Mouse (Mus musculus) heart, embryonic 16.5 days (tissue): Measurements from ENCODE around the gene Sh3tc1. TPM values are rescaled to one million over a fixed set of nuclear protein-coding genes. Genes with fewer than 3 reads are reported as not detected.

Experiments used
- ATAC-seq: fragments of 200-750 bp; cut with Nextera tagmentation; replicated peaks from 2 replicates; pipeline ENCODE4 v1.8.0; 2017; ENCODE audit warnings: moderate number of reproducible peaks; ENCODE audit not compliant: insufficient read depth, low FRiP score; ENCODE audit errors: extremely low read depth
- H3K27ac ChIP-seq: fragments of 300-500 bp; sonication (generic); 2 replicates; pipeline ENCODE4 v1.5.1; 2014; ENCODE audit warnings: mild to moderate bottlenecking, low read length, control low read depth, moderate library complexity
- H3K27me3 ChIP-seq: fragments of 300-500 bp; sonication (generic); 2 replicates; pipeline ENCODE4 v1.6.1; 2014; ENCODE audit warnings: low read length, mixed read lengths; ENCODE audit not compliant: control insufficient read depth, insufficient read depth
- H3K36me3 ChIP-seq: fragments of 300-500 bp; sonication (generic); 2 replicates; pipeline ENCODE4 v1.6.1; 2014; ENCODE audit not compliant: control insufficient read depth, insufficient read depth
- H3K4me1 ChIP-seq: fragments of 300-500 bp; sonication (generic); 2 replicates; pipeline ENCODE4 v1.6.1; 2014; ENCODE audit warnings: low read length, mixed read lengths; ENCODE audit not compliant: control insufficient read depth, insufficient read depth
- H3K4me2 ChIP-seq: fragments of 300-500 bp; sonication (generic); 2 replicates; pipeline ENCODE4 v1.6.1; 2014; ENCODE audit warnings: low read depth, mild to moderate bottlenecking, control low read depth, low read length
- H3K4me3 ChIP-seq: fragments of 300-500 bp; sonication (generic); 2 replicates; pipeline ENCODE4 v1.5.1; 2014; ENCODE audit warnings: mild to moderate bottlenecking, control low read depth, low read length
- H3K9ac ChIP-seq: fragments of 300-500 bp; sonication (generic); 2 replicates; pipeline ENCODE4 v1.6.1; 2014; ENCODE audit warnings: low read length, control low read depth
- H3K9me3 ChIP-seq: fragments of 300-500 bp; sonication (generic); replicated peaks from 2 replicates; pipeline ENCODE4 v1.6.1; 2016; ENCODE audit warnings: low read length; ENCODE audit not compliant: control insufficient read depth
- WGBS: fragments of 180-500 bp; shearing (Covaris S2); extraction: QIAGEN DNeasy Blood & Tissue Kit; methylation state at CpG from one replicate; pipeline ENCODE4 v1.1.7; 2014; 5-methylcytosine and 5-hydroxymethylcytosine counted together
- polyA plus RNA-seq: library from polyadenylated mRNA; unstranded; fragments of >200 nt; fragmentation: Nextera tagmentation; extraction: Ambion mirVana; gene quantifications from 2 replicates; pipeline ENCODE4 v1.2.1, GENCODE M21; 2015

Gene Sh3tc1
- polyA plus RNA-seq, 1 experiment from 2014 or later: 8.3 TPM

DNA sequence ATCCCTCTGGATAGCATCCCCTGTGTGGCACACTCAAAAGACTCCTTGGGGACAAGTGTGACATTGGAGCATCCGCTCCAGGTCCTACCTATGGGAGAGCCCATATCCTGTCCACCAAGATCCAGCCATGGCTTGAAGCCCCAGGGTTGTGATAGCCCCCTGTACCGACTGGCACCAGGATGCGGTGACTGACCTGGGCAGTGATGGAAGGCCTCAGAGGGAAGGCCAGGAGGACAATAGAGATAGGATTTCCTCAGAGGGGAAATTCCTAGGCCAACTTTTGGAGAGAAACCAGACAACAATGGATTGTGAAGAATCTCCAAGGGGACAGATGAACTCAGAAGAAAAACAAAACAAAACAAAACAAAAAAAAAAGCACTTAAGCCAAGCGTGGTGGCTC, 8.8 kb downstream of the Sh3tc1 start:
- peaks cover 19% of the 10 kb centered on the region for H3K4me1 ChIP-seq
- H3K27me3 ChIP-seq: no peaks in the 10 kb centered on the region
- no peaks in the 10 kb centered on the region for H3K9me3 ChIP-seq
- WGBS: 75% methylated on average over 4 of the region's 4 CpGs
- no peak overlapping the region for H3K4me3 ChIP-seq
- no peak overlapping the region for H3K9ac ChIP-seq
- peak overlapping the region; percentile 89 for H3K27ac ChIP-seq
- no peak for ATAC-seq
- H3K4me2 ChIP-seq: no peak overlapping the region
- H3K36me3 ChIP-seq: no peaks in the 10 kb centered on the region

DNA sequence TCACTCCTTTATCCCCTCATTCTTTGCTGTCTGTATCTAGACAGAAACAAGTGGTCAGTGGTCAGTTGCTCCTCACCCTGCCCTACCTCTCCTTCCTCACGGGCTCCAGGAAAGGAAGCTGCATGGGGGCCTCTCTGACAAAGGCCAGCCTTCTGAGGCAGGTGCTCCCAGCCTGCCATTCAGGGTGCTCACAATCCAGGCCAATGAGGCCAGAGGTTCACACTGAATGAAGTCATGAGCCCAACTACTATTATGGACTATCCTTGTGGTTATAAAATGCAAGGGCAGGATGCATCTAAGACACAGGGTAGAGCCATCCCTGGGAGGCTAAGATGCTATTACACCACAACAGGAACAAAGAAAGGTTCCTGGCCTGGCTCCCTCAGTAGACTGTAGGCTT, 9.2 kb downstream of the Sh3tc1 start:
- no peak overlapping the region for H3K9ac ChIP-seq
- WGBS: 60% methylated on average over 1 of the region's 1 CpGs
- peaks cover 19% of the 10 kb centered on the region for H3K4me1 ChIP-seq
- no peak overlapping the region for H3K4me3 ChIP-seq
- no peak overlapping the region for H3K4me2 ChIP-seq
- no peaks in the 10 kb centered on the region for H3K36me3 ChIP-seq
- no peaks in the 10 kb centered on the region for H3K9me3 ChIP-seq
- peak overlapping the region; percentile 89 for H3K27ac ChIP-seq
- H3K27me3 ChIP-seq: no peaks in the 10 kb centered on the region
- ATAC-seq: no peak

DNA sequence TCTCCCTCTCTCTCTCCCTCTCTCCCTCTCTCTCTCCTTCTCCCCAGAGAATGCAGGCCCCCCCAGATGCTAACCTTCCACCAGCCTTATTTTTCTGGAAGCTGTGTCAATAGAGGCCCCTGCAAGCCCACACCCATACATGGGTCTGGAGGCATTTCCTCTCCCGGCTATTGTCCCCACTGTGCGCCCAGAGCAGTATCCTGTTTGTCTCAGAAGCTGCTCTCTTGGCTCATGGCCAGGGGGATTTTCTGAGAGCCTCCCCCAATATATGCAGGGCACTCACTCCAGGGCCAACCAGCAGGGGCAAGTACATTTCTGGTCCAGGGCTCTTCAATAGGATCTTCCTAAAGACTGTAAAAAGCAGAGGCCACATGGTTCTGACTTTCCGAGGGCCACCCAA, 9.9 kb downstream of the Sh3tc1 start:
- H3K27me3 ChIP-seq: no peaks in the 10 kb centered on the region
- H3K9me3 ChIP-seq: no peaks in the 10 kb centered on the region
- peaks cover 19% of the 10 kb centered on the region for H3K4me1 ChIP-seq
- H3K27ac ChIP-seq: peak overlapping the region; percentile 89
- H3K4me3 ChIP-seq: no peak overlapping the region
- ATAC-seq: peak; percentile 61; the same call in 1 of the 2 replicates
- H3K4me2 ChIP-seq: peak overlapping the region; percentile 49; the same call in 1 of the 2 replicates
- 69% methylated on average over 3 of the region's 3 CpGs for WGBS
- H3K9ac ChIP-seq: no peak overlapping the region
- no peaks in the 10 kb centered on the region for H3K36me3 ChIP-seq

DNA sequence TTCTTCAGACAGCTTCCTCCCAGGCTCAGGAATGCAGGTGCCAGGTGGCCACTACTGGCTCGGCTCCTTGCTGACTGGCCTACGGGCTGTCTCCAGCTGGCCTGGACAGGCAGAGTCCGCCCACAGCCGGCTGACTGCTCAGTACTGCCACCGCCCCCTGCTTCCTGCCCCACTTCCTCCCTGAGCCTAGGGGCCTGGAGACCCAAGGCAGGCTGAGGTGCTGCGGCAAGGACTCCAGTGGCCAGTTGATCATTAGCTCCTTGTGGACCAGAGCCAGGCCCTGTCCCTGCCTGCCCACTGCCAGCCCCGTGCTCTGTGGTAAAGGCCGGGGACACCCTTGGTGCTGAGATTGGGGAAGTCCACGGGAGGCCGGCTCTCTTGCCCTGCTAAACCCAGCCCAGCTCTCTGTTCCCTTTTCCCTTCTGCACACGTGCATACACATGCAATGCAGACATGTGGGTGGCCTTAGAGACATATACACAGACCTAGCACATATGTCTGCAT, 10.8 kb downstream of the Sh3tc1 start:
- H3K27ac ChIP-seq: peak overlapping the region; percentile 89
- no peaks in the 10 kb centered on the region for H3K27me3 ChIP-seq
- H3K9ac ChIP-seq: peak overlapping the region; percentile 66
- H3K4me2 ChIP-seq: peak overlapping the region; percentile 49
- no peaks in the 10 kb centered on the region for H3K9me3 ChIP-seq
- WGBS: 37% methylated on average over 11 of the region's 11 CpGs
- peak overlapping the region; percentile 45 for H3K4me3 ChIP-seq
- H3K4me1 ChIP-seq: peaks cover 19% of the 10 kb centered on the region
- ATAC-seq: peak; percentile 75
- no peaks in the 10 kb centered on the region for H3K36me3 ChIP-seq

DNA sequence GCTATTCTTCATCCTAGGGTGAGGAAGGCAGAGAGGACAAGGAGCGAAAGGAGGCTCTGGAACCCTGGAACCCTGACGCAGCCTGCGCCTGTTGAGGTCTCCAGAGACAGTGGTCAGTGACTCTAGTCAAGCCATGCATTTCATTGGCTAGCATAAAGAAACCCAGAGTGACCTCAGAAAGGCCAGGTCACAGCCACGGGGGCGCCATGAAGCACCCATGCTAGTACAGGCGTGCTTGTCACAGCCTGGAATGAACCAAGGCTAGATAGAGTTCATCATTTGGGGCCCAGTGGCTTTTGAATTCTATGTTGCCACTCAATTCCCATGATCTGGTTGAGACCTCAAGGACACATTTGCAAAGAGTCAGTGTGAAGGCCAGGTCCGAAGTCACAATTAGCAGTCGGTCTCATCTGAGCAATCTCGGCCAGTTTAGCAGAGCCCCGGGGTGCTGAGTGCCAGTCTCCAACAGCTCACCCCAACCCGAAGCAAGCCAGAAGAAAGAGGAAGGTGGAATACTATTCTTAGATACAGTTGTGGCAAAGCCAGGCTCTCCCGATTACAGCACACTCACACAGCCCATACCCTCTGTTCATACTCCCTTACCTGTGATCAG, 11.3 kb downstream of the Sh3tc1 start:
- Histone ChIP-seq H3K4me3 (peak overlapping the region; percentile 45), H3K4me2 (peak overlapping the region; percentile 49), H3K9me3 (no peaks in the 10 kb centered on the region), H3K36me3 (no peaks in the 10 kb centered on the region), H3K27me3 (no peaks in the 10 kb centered on the region), H3K4me1 (peaks cover 16% of the 10 kb centered on the region), H3K9ac (peak overlapping the region; percentile 66), H3K27ac (peak overlapping the region; percentile 89)
- no peak for ATAC-seq
- WGBS: 53% methylated on average over 12 of the region's 12 CpGs

DNA sequence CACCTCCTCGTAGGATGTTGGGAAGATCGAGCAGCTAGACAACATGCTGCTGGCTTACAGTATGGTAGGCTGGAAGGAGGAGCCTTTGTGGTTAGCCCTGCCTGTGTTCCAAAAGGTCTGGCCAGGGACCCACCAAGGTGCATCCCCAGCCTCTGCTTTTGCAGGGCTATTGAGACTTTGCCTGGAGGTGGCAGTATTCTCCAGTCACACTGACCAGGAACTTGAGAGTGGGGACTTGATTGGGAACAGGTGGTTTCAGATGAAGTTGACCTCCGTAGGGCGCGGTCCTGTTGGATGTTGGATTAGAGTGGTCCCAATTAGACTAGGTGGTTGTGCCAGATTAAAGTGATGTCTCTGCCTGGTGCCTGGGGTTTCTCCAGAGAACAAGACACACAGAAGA, 12.3 kb downstream of the Sh3tc1 start:
- H3K36me3 ChIP-seq: no peaks in the 10 kb centered on the region
- H3K27me3 ChIP-seq: no peaks in the 10 kb centered on the region
- 86% methylated on average over 5 of the region's 5 CpGs for WGBS
- H3K27ac ChIP-seq: no peak overlapping the region
- H3K9me3 ChIP-seq: no peaks in the 10 kb centered on the region
- H3K4me3 ChIP-seq: peak overlapping the region; percentile 45
- H3K4me1 ChIP-seq: peaks cover 24% of the 10 kb centered on the region
- no peak for ATAC-seq
- H3K9ac ChIP-seq: 0 out of 2 replicates have a peak overlapping the region, but pooled peaks have one; percentile 34
- peak overlapping the region; percentile 49 for H3K4me2 ChIP-seq

DNA sequence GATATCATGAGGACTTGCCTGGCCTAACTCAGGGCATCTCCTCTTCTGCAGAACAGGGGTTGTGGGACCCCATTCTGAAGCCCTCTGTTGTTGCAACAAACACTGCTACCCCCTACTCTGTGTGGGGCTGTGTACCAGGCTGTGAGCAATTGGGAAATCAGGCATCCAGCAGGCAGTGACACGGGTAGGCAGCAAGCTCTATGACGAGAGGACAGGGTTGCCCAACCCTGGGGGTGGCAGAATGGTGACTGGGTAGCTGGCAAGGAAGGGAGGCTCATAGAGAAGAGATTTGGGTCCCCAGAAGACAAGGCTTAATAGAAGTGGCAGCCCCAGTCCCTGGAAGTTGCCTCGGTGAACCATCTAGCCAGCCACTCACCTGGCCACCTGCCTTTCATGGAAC, 13.9 kb downstream of the Sh3tc1 start:
- Histone ChIP-seq H3K36me3 (no peaks in the 10 kb centered on the region), H3K4me1 (peaks cover 25% of the 10 kb centered on the region), H3K27ac (no peak overlapping the region), H3K4me3 (no peak overlapping the region), H3K27me3 (no peaks in the 10 kb centered on the region), H3K9ac (no peak overlapping the region), H3K4me2 (no peak overlapping the region), H3K9me3 (no peaks in the 10 kb centered on the region)
- no peak for ATAC-seq
- WGBS: 78% methylated on average over 3 of the region's 3 CpGs

DNA sequence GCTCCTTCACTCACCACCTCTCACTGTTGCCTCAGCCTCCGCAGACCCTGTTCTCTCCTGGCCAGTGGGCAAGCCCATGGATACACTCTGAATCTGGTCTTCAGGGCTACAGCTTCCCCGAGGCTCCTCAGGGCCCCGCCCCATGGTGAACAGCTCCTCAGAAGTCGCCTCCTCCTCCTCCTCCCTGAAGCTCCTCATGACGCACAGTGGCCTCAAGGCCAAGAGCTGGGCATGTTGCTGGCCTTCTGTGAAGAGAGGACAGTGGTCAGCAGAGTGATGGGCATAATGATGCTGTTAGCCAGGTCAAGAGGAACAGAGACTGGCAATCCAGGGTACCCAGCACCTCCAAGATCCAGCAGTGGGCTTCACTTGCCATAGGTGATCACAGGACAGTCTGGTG, 15.9 kb downstream of the Sh3tc1 start:
- H3K4me2 ChIP-seq: no peak overlapping the region
- no peak overlapping the region for H3K4me3 ChIP-seq
- H3K27me3 ChIP-seq: no peaks in the 10 kb centered on the region
- H3K9ac ChIP-seq: no peak overlapping the region
- H3K9me3 ChIP-seq: no peaks in the 10 kb centered on the region
- H3K4me1 ChIP-seq: peaks cover 30% of the 10 kb centered on the region
- H3K27ac ChIP-seq: no peak overlapping the region
- no peak for ATAC-seq
- no peaks in the 10 kb centered on the region for H3K36me3 ChIP-seq
- WGBS: 73% methylated on average over 5 of the region's 5 CpGs

DNA sequence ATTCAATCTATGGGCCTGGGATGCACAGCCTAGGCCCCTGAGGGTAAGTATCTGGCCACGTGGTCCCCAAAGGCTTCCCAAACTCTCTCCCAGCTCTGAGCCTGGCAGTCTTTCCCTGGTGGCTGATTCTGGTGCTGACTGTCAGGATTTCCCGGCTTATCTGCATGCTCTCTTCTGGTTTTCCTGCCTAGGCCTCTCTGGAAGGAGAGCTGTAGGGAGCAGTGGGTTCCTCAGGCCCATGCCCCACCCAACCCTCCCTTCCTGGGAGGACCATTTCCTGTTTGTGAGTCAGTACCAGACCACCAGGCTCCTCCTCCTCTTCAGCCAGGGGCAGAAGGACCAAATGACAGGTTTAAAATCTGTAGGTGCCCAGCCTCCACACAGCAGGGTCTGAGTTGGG, 17.1 kb downstream of the Sh3tc1 start:
- H3K27ac ChIP-seq: peak overlapping the region; percentile 57
- WGBS: 9% methylated on average over 2 of the region's 2 CpGs
- peak overlapping the region; percentile 49 for H3K9ac ChIP-seq
- H3K4me1 ChIP-seq: peaks cover 24% of the 10 kb centered on the region
- ATAC-seq: peak; percentile 51
- H3K4me3 ChIP-seq: no peak overlapping the region
- no peaks in the 10 kb centered on the region for H3K36me3 ChIP-seq
- no peaks in the 10 kb centered on the region for H3K27me3 ChIP-seq
- no peak overlapping the region for H3K4me2 ChIP-seq
- H3K9me3 ChIP-seq: no peaks in the 10 kb centered on the region
